Mouse (Mus musculus) liver, adult 2 months (tissue): ENCODE data around the gene Mfsd5.

Experiments used
- CTCF ChIP-seq: fragments of 200-500 bp; IDR thresholded peaks from 2 replicates; pipeline ENCODE4 v1.5.1; 2011; ENCODE audit warnings: low read depth, low read length, control low read depth
- POLR2A ChIP-seq: fragments of 200-500 bp; IDR thresholded peaks from 2 replicates; pipeline ENCODE4 v1.6.1; 2011; ENCODE audit warnings: low read length, control low read depth; ENCODE audit not compliant: insufficient read depth; ENCODE audit errors: extremely low read depth

GRCm38 (mm10) chr15:102238543-102239259 lies 40.6 kb upstream of the Mfsd5 start:
- TF ChIP-seq CTCF (no peak), POLR2A (no peak)
